Comparison of ENCODE assay signal across 25 mouse cellular contexts in genomic region chr9:102904952-102905351, GRCm38 (mm10).
DNase-seq lines count a peak whose midpoint lies in the region; ATAC-seq and TF ChIP-seq lines count a peak whose summit lies in the region.
"Had no signal": no experiment of that assay in that cellular context is flagged by ENCODE, and none has a peak within 500 bp of the region (broad histone marks: within the 10 kb centered on the region; RNA-seq: fewer than 3 reads in every experiment).

No protein-coding gene starts in this region.

- no peak overlapping the region for H3K9ac ChIP-seq in intestine, postnatal 0 days (ENCODE audit: low read depth, low read length)
- no peak overlapping the region for H3K9ac ChIP-seq in stomach, embryonic 16.5 days (ENCODE audit: low read length)
- H3K9ac ChIP-seq: embryonic facial prominence, embryonic 13.5 days; forebrain, embryonic 12.5 days; forebrain, embryonic 15.5 days; heart, embryonic 13.5 days; hindbrain, embryonic 14.5 days had no signal

- H3K9me3 ChIP-seq in intestine, postnatal 0 days (ENCODE audit: control insufficient read depth), result no peaks in the 10 kb centered on the region
- no peaks in the 10 kb centered on the region for H3K9me3 ChIP-seq in stomach, embryonic 16.5 days (replicated peaks; ENCODE audit: control insufficient read depth, low read length)
- H3K9me3 ChIP-seq: embryonic facial prominence, embryonic 13.5 days; forebrain, embryonic 12.5 days; forebrain, embryonic 15.5 days; heart, embryonic 10.5 days; heart, embryonic 13.5 days had no signal

- DNase-seq in heart, adult 11 months, result peak; percentile 63
- DNase-seq in heart, adult 18-20 months, result no peak
- no peak for DNase-seq in cerebellum, postnatal 25 days
- DNase-seq in gastrocnemius, adult 2 months, result no peak
- no peak for DNase-seq in left cerebral cortex, adult 9 months (ENCODE audit: low spot score in 2 of 2)
- DNase-seq: adrenal gland, adult 8-10 months; adrenal gland, postnatal 36 days; cerebellum, adult 18-20 months; cerebellum, adult 9-10 months; cerebellum, postnatal 14 days; gastrocnemius, postnatal 14 days; heart, adult 2 months; heart, postnatal 14 days; heart, postnatal 4 days had no signal

- no peaks in the 10 kb centered on the region for H3K4me1 ChIP-seq in intestine, postnatal 0 days (replicated peaks; ENCODE audit: control insufficient read depth, insufficient read depth, low read length)
- H3K4me1 ChIP-seq in stomach, embryonic 16.5 days (ENCODE audit: control insufficient read depth, insufficient read depth, low read length), result no peaks in the 10 kb centered on the region
- H3K4me1 ChIP-seq: embryonic facial prominence, embryonic 13.5 days; forebrain, embryonic 12.5 days; forebrain, embryonic 15.5 days; heart, embryonic 10.5 days; heart, embryonic 13.5 days had no signal

- H3K36me3 ChIP-seq in intestine, postnatal 0 days (ENCODE audit: control insufficient read depth, insufficient read depth), result peaks cover 37% of the 10 kb centered on the region
- H3K36me3 ChIP-seq in stomach, embryonic 16.5 days (ENCODE audit: control insufficient read depth, insufficient read depth, low read length), result peaks cover 10% of the 10 kb centered on the region; the same call in 1 of the 2 replicates

- no peaks in the 10 kb centered on the region for H3K27me3 ChIP-seq in intestine, postnatal 0 days (replicated peaks; ENCODE audit: control insufficient read depth, insufficient read depth, low read length)
- no peaks in the 10 kb centered on the region for H3K27me3 ChIP-seq in stomach, embryonic 16.5 days (ENCODE audit: control insufficient read depth, insufficient read depth, low read length)
- H3K27me3 ChIP-seq: embryonic facial prominence, embryonic 13.5 days; forebrain, embryonic 12.5 days; forebrain, embryonic 15.5 days; heart, embryonic 13.5 days had no signal

- ATAC-seq in intestine, postnatal 0 days, result peak; percentile 56; the same call in 1 of the 2 replicates
- ATAC-seq in stomach, embryonic 16.5 days (ENCODE audit: insufficient read depth, low FRiP score), result 0 out of 2 replicates have a peak, but pooled peaks have one; percentile 74
- ATAC-seq: activated CD4-positive, CD25-positive, alpha-beta regulatory T cell, adult 4 months; forebrain, embryonic 15.5 days; hindbrain, postnatal 0 days had no signal

- H3K4me2 ChIP-seq in intestine, postnatal 0 days (replicated peaks; ENCODE audit: low read depth), result no peak overlapping the region
- no peak overlapping the region for H3K4me2 ChIP-seq in stomach, embryonic 16.5 days (ENCODE audit: low read depth, low read length)
- H3K4me2 ChIP-seq: embryonic facial prominence, embryonic 13.5 days; forebrain, embryonic 12.5 days; forebrain, embryonic 15.5 days; heart, embryonic 13.5 days; hindbrain, embryonic 14.5 days had no signal

- intact Hi-C loops in gastrocnemius, adult 2 months (cut with DNase I), result no loop called here

- no peak overlapping the region for H3K27ac ChIP-seq in intestine, postnatal 0 days (ENCODE audit: low read depth, low read length)
- peak overlapping the region; percentile 25; the same call in 1 of the 2 replicates for H3K27ac ChIP-seq in stomach, embryonic 16.5 days (ENCODE audit: low read length)
- no peak overlapping the region for H3K27ac ChIP-seq in gastrocnemius, adult 2 months
- H3K27ac ChIP-seq: embryonic facial prominence, embryonic 13.5 days; forebrain, embryonic 12.5 days; forebrain, embryonic 15.5 days; heart, adult 2 months; heart, embryonic 10.5 days; heart, embryonic 13.5 days; hindbrain, embryonic 14.5 days; hindbrain, postnatal 0 days had no signal

- 56% methylated on average over 6 of the region's 6 CpGs for WGBS in intestine, postnatal 0 days
- WGBS in stomach, embryonic 16.5 days, result 73% methylated on average over 6 of the region's 6 CpGs

- no peak for TF ChIP-seq CTCF in intestine, postnatal 0 days (IDR thresholded peaks at IDR 0.05; ENCODE audit: low read depth)
- TF ChIP-seq CTCF in gastrocnemius, adult 2 months (IDR thresholded peaks at IDR 0.05), result no peak

- no peak overlapping the region for H3K4me3 ChIP-seq in intestine, postnatal 0 days (ENCODE audit: low read depth, low read length)
- H3K4me3 ChIP-seq in stomach, embryonic 16.5 days (replicated peaks; ENCODE audit: low read length), result no peak overlapping the region
- H3K4me3 ChIP-seq in gastrocnemius, adult 2 months, result no peak overlapping the region
- H3K4me3 ChIP-seq: embryonic facial prominence, embryonic 13.5 days; erythroblast, embryonic 14.5 days; forebrain, embryonic 12.5 days; forebrain, embryonic 15.5 days; heart, adult 2 months; heart, embryonic 10.5 days; heart, embryonic 13.5 days had no signal
